Mouse (Mus musculus): ENCODE data around the gene Kif5a. TPM values are rescaled to one million over a fixed set of nuclear protein-coding genes. Genes with fewer than 3 reads are reported as not detected.
"Not testable (repeated sequence)": the region's sequence is repeated elsewhere in the genome, so short reads cannot be mapped to it uniquely, and the experiment has no call there.

The Kif5a gene
- polyA plus RNA-seq (2015; fragmentation: Nextera tagmentation; extraction: Ambion mirVana): 0.06 TPM in 2 replicates

DNA sequence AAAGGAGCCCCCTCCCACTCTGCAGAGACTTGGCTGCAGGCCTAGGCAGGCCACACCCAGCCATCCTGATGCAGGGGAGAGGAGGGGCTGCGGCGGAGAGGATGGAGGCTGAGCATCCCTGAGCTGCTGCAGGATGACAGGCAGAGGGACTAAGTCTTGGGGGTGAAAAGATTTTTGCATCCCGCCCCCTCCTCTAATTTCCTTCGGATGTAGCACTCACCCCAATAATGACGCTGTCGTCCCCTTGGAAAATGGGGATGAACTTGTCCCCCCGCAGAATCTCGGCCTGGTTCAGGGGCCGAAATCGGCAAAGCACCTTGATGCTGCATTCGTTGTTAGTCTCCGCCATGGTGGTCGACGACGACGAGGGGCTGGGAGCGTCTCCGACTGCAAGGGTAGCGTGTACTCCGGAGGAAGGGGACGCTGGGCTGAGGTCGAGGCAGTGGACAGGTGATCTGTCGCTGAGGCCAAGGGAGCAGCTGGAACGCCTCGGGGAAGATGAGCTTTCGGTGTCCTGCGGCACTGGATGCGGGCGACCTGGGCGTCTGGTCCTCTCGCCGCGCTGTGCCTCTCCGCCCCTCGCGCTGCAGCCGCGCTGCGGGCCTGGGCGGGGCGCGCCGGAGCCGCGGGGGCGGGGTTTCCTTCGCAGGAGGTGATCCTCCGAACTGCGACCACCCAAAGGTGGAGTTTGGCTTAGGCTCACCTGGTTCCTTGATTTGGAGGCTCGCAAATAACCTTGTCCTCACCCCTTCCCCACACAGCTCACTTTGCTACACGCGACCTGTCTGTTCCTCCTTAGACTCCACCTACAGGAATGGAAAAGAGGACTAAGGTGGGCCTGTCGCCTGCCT lies at the start of gene Kif5a:
Kif5a (minus strand) TSS at position 801 of the 851 bp plus-strand sequence.
- peak within 1 kb of the TSS; percentile 41 for H3K4me3 ChIP-seq (ENCODE audit: low read depth, low read length)
- peak within 1 kb of the TSS; percentile 11; the same call in 1 of the 2 replicates for H3K9ac ChIP-seq (replicated peaks)
- H3K9me3 ChIP-seq (ENCODE audit: low read length): no peaks in the 10 kb centered on the region
- DNase-seq (no peak), ATAC-seq (no peak)
- peak within 1 kb of the TSS; percentile 75 for H3K4me2 ChIP-seq (ENCODE audit: low read depth, low read length)
- 2% methylated on average over 46 of the region's 53 CpGs for WGBS (ENCODE audit: insufficient replicate concordance)
- H3K36me3 ChIP-seq (replicated peaks; ENCODE audit: insufficient read depth, low read length): no peaks in the 10 kb centered on the region
- no peak for TF ChIP-seq CTCF (IDR thresholded peaks at IDR 0.05; ENCODE audit: low read depth)
- TF ChIP-seq EP300 (IDR thresholded peaks at IDR 0.05; ENCODE audit: low read depth): no peak
- peaks cover 20% of the 10 kb centered on the region for H3K4me1 ChIP-seq (ENCODE audit: insufficient read depth)
- no peak within 1 kb of the TSS for H3K27ac ChIP-seq (ENCODE audit: low read depth)
- peaks cover 27% of the 10 kb centered on the region for H3K27me3 ChIP-seq (ENCODE audit: insufficient read depth, low read length)

DNA sequence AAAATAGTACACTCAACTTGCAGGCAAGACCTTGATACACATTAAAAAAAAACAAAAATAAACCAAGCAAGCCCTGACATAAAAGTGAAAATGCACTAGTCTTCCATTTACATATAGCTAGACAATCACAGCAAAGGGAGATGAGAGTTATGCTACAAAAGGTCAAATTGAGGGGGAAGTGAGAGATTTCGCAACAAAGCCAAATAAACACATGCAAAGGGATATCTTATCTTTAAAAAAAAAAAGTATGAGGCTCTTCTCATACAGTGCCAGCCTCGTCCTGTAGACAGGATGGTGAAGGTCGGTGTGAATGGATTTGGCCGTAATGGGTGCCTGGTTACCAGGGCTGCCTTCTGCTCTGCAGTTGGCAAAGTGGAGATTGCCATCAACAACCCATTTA lies 49.7 kb upstream of the Kif5a start:
- H3K4me2 ChIP-seq (ENCODE audit: low read depth, low read length): peak overlapping the region; percentile 94
- WGBS (ENCODE audit: insufficient replicate concordance): 29% methylated on average over 4 of the region's 4 CpGs
- H3K4me3 ChIP-seq (ENCODE audit: low read depth, low read length): no peak overlapping the region

DNA sequence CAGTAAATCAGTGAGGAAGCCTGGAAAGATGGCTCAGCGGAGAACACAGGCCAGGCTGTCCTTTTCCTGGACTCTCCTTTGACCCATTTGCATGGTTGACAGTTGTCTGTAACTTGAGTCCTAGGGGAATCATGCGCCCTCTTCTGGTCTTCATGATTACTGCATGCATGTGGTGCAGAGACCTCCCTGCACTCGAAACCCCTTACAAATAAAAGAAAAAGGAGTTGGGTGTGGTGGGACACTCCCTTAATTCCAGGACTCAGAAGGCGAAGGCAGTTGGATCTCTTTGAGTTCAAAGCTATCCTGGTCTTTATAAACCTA lies 49.2 kb upstream of the Kif5a start:
- no peaks in the 10 kb centered on the region for H3K27me3 ChIP-seq (ENCODE audit: insufficient read depth, low read length)
- H3K4me3 ChIP-seq (ENCODE audit: low read depth, low read length): peak overlapping the region; percentile 87
- peaks cover 19% of the 10 kb centered on the region for H3K4me1 ChIP-seq (ENCODE audit: insufficient read depth)
- peak overlapping the region; percentile 90 for H3K9ac ChIP-seq (replicated peaks)
- H3K4me2 ChIP-seq (ENCODE audit: low read depth, low read length): peak overlapping the region; percentile 94
- 5% methylated on average over 4 of the region's 4 CpGs for WGBS (ENCODE audit: insufficient replicate concordance)
- H3K27ac ChIP-seq (ENCODE audit: low read depth): peak overlapping the region; percentile 90
- TF ChIP-seq CTCF (IDR thresholded peaks at IDR 0.05; ENCODE audit: low read depth) (peak; percentile 97), EP300 (IDR thresholded peaks at IDR 0.05; ENCODE audit: low read depth) (no peak)
- H3K9me3 ChIP-seq (ENCODE audit: low read length): no peaks in the 10 kb centered on the region
- H3K36me3 ChIP-seq (replicated peaks; ENCODE audit: insufficient read depth, low read length): peaks cover 23% of the 10 kb centered on the region
- DNase-seq: peak; percentile 86
- ATAC-seq: peak; percentile 52

More for the DNA sequence above, 49.7 kb upstream of the Kif5a start:
- H3K36me3 ChIP-seq (replicated peaks; ENCODE audit: insufficient read depth, low read length): peaks cover 18% of the 10 kb centered on the region
- no peak for DNase-seq
- H3K27ac ChIP-seq (ENCODE audit: low read depth): peak overlapping the region; percentile 90
- no peaks in the 10 kb centered on the region for H3K27me3 ChIP-seq (ENCODE audit: insufficient read depth, low read length)
- ATAC-seq: no peak
- peaks cover 19% of the 10 kb centered on the region for H3K4me1 ChIP-seq (ENCODE audit: insufficient read depth)
- H3K9ac ChIP-seq (replicated peaks): 0 out of 2 replicates have a peak overlapping the region, but pooled peaks have one; percentile 8
- TF ChIP-seq EP300 (IDR thresholded peaks at IDR 0.05; ENCODE audit: low read depth) (no peak), CTCF (IDR thresholded peaks at IDR 0.05; ENCODE audit: low read depth) (no peak)
- H3K9me3 ChIP-seq (ENCODE audit: low read length): no peaks in the 10 kb centered on the region

DNA sequence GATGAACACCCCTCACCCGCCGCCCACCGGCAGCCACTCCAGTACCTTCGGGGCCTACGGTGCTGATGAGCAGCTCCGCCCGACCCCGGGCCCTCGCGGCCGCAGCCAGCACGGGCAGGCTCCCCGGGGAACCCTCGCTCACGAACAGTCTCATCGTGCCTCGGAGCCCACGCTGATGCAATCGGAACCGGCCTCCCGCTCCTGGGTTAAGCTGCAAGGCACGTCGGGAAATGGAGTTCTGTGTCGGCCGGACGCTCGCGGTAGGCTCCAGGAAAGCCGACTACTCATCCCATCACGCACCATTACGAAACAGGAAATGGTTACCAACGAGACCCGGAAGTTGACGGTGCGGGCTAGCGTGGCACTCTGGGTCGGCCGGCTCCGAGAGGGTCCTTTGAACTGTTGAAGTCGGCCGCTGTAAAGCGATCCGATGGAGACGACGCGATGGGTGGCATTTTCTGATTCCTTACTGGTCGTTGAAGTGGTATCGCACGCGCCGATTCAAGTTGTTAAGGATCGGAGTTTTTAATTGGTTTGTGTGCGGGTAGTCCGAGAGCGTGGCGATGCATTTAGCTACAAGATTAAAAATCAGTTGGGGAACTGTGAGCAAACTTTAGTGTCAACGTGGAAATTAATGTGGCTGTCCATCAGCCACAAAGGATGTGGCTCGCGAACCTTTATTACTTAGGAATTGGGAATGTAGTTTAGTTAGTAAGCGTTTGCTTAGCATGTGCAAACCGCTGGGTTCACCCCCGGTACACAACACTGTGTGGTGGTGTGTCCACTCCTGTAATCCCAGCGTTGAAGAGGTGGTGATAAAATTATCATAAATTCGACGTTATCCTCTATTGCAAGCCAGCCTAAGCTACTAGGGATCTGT lies 48.6 kb upstream of the Kif5a start, which contains the start of gene Mars:
Mars (minus strand) TSS at position 311 of the 880 bp plus-strand sequence.
- Histone ChIP-seq H3K4me3 (ENCODE audit: low read depth, low read length) (peak within 1 kb of the TSS; percentile 87), H3K9ac (replicated peaks) (peak within 1 kb of the TSS; percentile 90), H3K36me3 (replicated peaks; ENCODE audit: insufficient read depth, low read length) (peaks cover 29% of the 10 kb centered on the region), H3K27me3 (ENCODE audit: insufficient read depth, low read length) (no peaks in the 10 kb centered on the region), H3K4me1 (ENCODE audit: insufficient read depth) (peaks cover 19% of the 10 kb centered on the region), H3K9me3 (ENCODE audit: low read length) (no peaks in the 10 kb centered on the region), H3K27ac (ENCODE audit: low read depth) (peak within 1 kb of the TSS; percentile 90), H3K4me2 (ENCODE audit: low read depth, low read length) (peak within 1 kb of the TSS; percentile 94)
- ATAC-seq: peak; percentile 95
- TF ChIP-seq EP300 (IDR thresholded peaks at IDR 0.05; ENCODE audit: low read depth) (peak; percentile 78), CTCF (IDR thresholded peaks at IDR 0.05; ENCODE audit: low read depth) (no peak)
- under 1% methylated on average over 65 of the region's 65 CpGs for WGBS (ENCODE audit: insufficient replicate concordance)
- peak; percentile 92 for DNase-seq

DNA sequence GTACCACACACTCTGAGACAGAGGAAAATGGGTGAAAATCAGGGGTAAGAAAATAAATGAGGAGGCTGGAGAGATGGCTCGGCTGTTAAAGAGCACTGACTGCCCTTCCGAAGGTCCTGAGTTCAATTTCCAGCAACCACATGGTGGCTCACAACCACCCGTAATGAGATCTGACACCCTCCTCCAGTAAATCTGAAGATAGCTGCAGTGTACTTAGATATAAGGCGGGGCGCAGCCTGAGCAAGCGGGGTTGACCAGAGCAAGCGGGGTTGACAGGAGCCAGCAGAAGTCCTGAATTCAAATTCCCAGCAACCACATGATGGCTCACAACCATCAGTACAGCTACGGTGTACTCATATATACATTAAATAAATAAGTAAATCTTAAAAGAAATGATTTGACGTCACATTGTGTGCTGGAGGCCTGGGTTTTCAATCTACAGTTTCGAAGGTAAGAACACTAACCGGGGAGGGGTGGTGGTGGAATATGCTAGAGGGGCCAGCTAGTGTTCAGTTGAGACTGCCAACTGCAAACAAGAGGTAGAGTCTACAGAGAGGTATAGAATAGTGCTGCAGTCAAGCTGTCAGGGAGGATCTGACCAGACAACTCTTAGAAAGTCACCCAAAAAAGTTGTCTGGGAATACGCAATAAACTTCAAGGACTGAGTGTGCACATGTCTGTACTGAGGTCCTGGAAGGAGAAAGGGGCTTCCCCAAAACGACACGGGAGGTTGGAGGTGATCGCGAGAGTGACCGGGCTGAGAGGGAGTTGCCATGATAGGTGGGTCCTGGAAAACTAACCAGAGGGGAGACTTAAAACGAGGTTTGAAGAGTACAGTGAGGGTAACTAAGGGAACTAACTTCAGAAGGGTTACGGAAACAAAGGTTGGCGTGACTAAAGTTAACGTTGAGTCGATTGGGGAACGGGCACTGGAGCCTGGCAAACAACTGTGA lies 47.7 kb upstream of the Kif5a start:
- Histone ChIP-seq H3K27me3 (ENCODE audit: insufficient read depth, low read length) (no peaks in the 10 kb centered on the region), H3K4me3 (ENCODE audit: low read depth, low read length) (peak overlapping the region; percentile 87), H3K27ac (ENCODE audit: low read depth) (peak overlapping the region; percentile 90), H3K9ac (replicated peaks) (peak overlapping the region; percentile 90), H3K36me3 (replicated peaks; ENCODE audit: insufficient read depth, low read length) (peaks cover 38% of the 10 kb centered on the region), H3K4me1 (ENCODE audit: insufficient read depth) (peaks cover 19% of the 10 kb centered on the region), H3K9me3 (ENCODE audit: low read length) (no peaks in the 10 kb centered on the region), H3K4me2 (ENCODE audit: low read depth, low read length) (peak overlapping the region; percentile 94)
- DNase-seq: peak; percentile 70
- ATAC-seq: peak; percentile 75
- no peak; the same call in 1 of the 2 replicates for TF ChIP-seq EP300 (IDR thresholded peaks at IDR 0.05; ENCODE audit: low read depth)
- WGBS (ENCODE audit: insufficient replicate concordance): 25% methylated on average over 23 of the region's 23 CpGs

GRCm38 (mm10) chr10:127309167-127309566 lies 46.0 kb upstream of the Kif5a start:
- 79% methylated on average over 3 of the region's 3 CpGs for WGBS (ENCODE audit: insufficient replicate concordance)
- not testable (repeated sequence) for H3K27ac ChIP-seq (ENCODE audit: low read depth); ATAC-seq; H3K27me3 ChIP-seq (ENCODE audit: insufficient read depth, low read length); H3K9me3 ChIP-seq (ENCODE audit: low read length); H3K4me2 ChIP-seq (ENCODE audit: low read depth, low read length); H3K9ac ChIP-seq (replicated peaks); DNase-seq; H3K4me3 ChIP-seq (ENCODE audit: low read depth, low read length)
- Histone ChIP-seq H3K4me1 (ENCODE audit: insufficient read depth) (peaks cover 19% of the 10 kb centered on the region), H3K36me3 (replicated peaks; ENCODE audit: insufficient read depth, low read length) (peaks cover 55% of the 10 kb centered on the region)

All from liver, postnatal 0 days (tissue).